Mouse (Mus musculus): ENCODE measurements around the gene Pde9a. TPM values are rescaled to one million over a fixed set of nuclear protein-coding genes. Genes with fewer than 3 reads are reported as not detected.
A peak's percentile ranks its signal among the peaks of the same experiment; 100 is the strongest.
"Not testable (repeated sequence)": the region's sequence is repeated elsewhere in the genome, so short reads cannot be mapped to it uniquely, and the experiment has no call there.

Pde9a gene
- polyA plus RNA-seq, 1 experiment from 2014 or later, result 44.1 TPM

GRCm38 (mm10) chr17:31349388-31349787 lies 36.6 kb upstream of the Pde9a start:
- 65% methylated on average over 12 of the region's 12 CpGs for WGBS
- Histone ChIP-seq H3K27me3 (replicated peaks; ENCODE audit: insufficient read depth, low read length) (no peaks in the 10 kb centered on the region), H3K27ac (ENCODE audit: low read length) (no peak overlapping the region), H3K9ac (replicated peaks; ENCODE audit: low read depth) (no peak overlapping the region), H3K4me1 (ENCODE audit: insufficient read depth, low read depth, low read length) (no peaks in the 10 kb centered on the region), H3K9me3 (ENCODE audit: low read length) (no peaks in the 10 kb centered on the region), H3K36me3 (ENCODE audit: insufficient read depth, low read length) (no peaks in the 10 kb centered on the region), H3K4me3 (ENCODE audit: low read depth, low read length) (no peak overlapping the region), H3K4me2 (replicated peaks; ENCODE audit: low read depth, low read length) (no peak overlapping the region)
- DNase-seq (ENCODE audit: low spot score), result no peak
- ATAC-seq, result no peak
- no peak for TF ChIP-seq CTCF (IDR thresholded peaks at IDR 0.05)
- no peak for TF ChIP-seq EP300 (IDR thresholded peaks at IDR 0.05)

- no peak overlapping the region for H3K9ac ChIP-seq (replicated peaks; ENCODE audit: low read depth)
- DNase-seq (ENCODE audit: low spot score) (no peak), ATAC-seq (peak; percentile 12; the same call in 1 of the 2 replicates)
- no peaks in the 10 kb centered on the region for H3K36me3 ChIP-seq (ENCODE audit: insufficient read depth, low read length)
- H3K27ac ChIP-seq (ENCODE audit: low read length), result no peak overlapping the region
- H3K27me3 ChIP-seq (replicated peaks; ENCODE audit: insufficient read depth, low read length), result no peaks in the 10 kb centered on the region
- H3K4me3 ChIP-seq (ENCODE audit: low read depth, low read length), result no peak overlapping the region
- no peaks in the 10 kb centered on the region for H3K4me1 ChIP-seq (ENCODE audit: insufficient read depth, low read depth, low read length)
- TF ChIP-seq EP300 (IDR thresholded peaks at IDR 0.05) (no peak), CTCF (IDR thresholded peaks at IDR 0.05) (no peak)
- H3K4me2 ChIP-seq (replicated peaks; ENCODE audit: low read depth, low read length), result no peak overlapping the region
- H3K9me3 ChIP-seq (ENCODE audit: low read length), result no peaks in the 10 kb centered on the region
- WGBS, result 62% methylated on average over 8 of the region's 8 CpGs
Measured at GRCm38 (mm10) chr17:31351984-31352383, 34.0 kb upstream of the Pde9a start.

- Histone ChIP-seq H3K9me3 (ENCODE audit: low read length) (no peaks in the 10 kb centered on the region), H3K27me3 (replicated peaks; ENCODE audit: insufficient read depth, low read length) (no peaks in the 10 kb centered on the region), H3K4me2 (replicated peaks; ENCODE audit: low read depth, low read length) (no peak overlapping the region), H3K27ac (ENCODE audit: low read length) (no peak overlapping the region), H3K36me3 (ENCODE audit: insufficient read depth, low read length) (no peaks in the 10 kb centered on the region), H3K4me1 (ENCODE audit: insufficient read depth, low read depth, low read length) (no peaks in the 10 kb centered on the region), H3K9ac (replicated peaks; ENCODE audit: low read depth) (no peak overlapping the region), H3K4me3 (ENCODE audit: low read depth, low read length) (no peak overlapping the region)
- TF ChIP-seq CTCF (IDR thresholded peaks at IDR 0.05) (no peak), EP300 (IDR thresholded peaks at IDR 0.05) (no peak)
- 77% methylated on average over 2 of the region's 2 CpGs for WGBS
- DNase-seq (ENCODE audit: low spot score), result no peak
- no peak for ATAC-seq
Measured at GRCm38 (mm10) chr17:31353255-31353654, 32.8 kb upstream of the Pde9a start.

GRCm38 (mm10) chr17:31354684-31355083 lies 31.3 kb upstream of the Pde9a start:
- H3K9ac ChIP-seq (replicated peaks; ENCODE audit: low read depth); H3K4me2 ChIP-seq (replicated peaks; ENCODE audit: low read depth, low read length); H3K27me3 ChIP-seq (replicated peaks; ENCODE audit: insufficient read depth, low read length); H3K9me3 ChIP-seq (ENCODE audit: low read length); DNase-seq (ENCODE audit: low spot score); H3K36me3 ChIP-seq (ENCODE audit: insufficient read depth, low read length); H3K4me1 ChIP-seq (ENCODE audit: insufficient read depth, low read depth, low read length); H3K4me3 ChIP-seq (ENCODE audit: low read depth, low read length); ATAC-seq; H3K27ac ChIP-seq (ENCODE audit: low read length): not testable (repeated sequence)
- 62% methylated on average over 3 of the region's 3 CpGs for WGBS

GRCm38 (mm10) chr17:31355792-31356502 lies 30.1 kb upstream of the Pde9a start:
- Histone ChIP-seq H3K4me3 (ENCODE audit: low read depth, low read length) (no peak overlapping the region), H3K9ac (replicated peaks; ENCODE audit: low read depth) (no peak overlapping the region), H3K4me2 (replicated peaks; ENCODE audit: low read depth, low read length) (no peak overlapping the region), H3K4me1 (ENCODE audit: insufficient read depth, low read depth, low read length) (no peaks in the 10 kb centered on the region), H3K27me3 (replicated peaks; ENCODE audit: insufficient read depth, low read length) (no peaks in the 10 kb centered on the region), H3K27ac (ENCODE audit: low read length) (no peak overlapping the region), H3K36me3 (ENCODE audit: insufficient read depth, low read length) (no peaks in the 10 kb centered on the region), H3K9me3 (ENCODE audit: low read length) (no peaks in the 10 kb centered on the region)
- TF ChIP-seq CTCF (IDR thresholded peaks at IDR 0.05), result no peak
- TF ChIP-seq EP300 (IDR thresholded peaks at IDR 0.05), result no peak
- ATAC-seq, result no peak
- no peak for DNase-seq (ENCODE audit: low spot score)
- 47% methylated on average over 8 of the region's 8 CpGs for WGBS

- Histone ChIP-seq H3K27ac (ENCODE audit: low read length) (no peak overlapping the region), H3K9ac (replicated peaks; ENCODE audit: low read depth) (no peak overlapping the region), H3K9me3 (ENCODE audit: low read length) (no peaks in the 10 kb centered on the region), H3K4me1 (ENCODE audit: insufficient read depth, low read depth, low read length) (no peaks in the 10 kb centered on the region), H3K4me2 (replicated peaks; ENCODE audit: low read depth, low read length) (no peak overlapping the region), H3K27me3 (replicated peaks; ENCODE audit: insufficient read depth, low read length) (no peaks in the 10 kb centered on the region), H3K36me3 (ENCODE audit: insufficient read depth, low read length) (no peaks in the 10 kb centered on the region), H3K4me3 (ENCODE audit: low read depth, low read length) (no peak overlapping the region)
- DNase-seq (ENCODE audit: low spot score) (no peak), ATAC-seq (no peak)
- WGBS, result 73% methylated on average over 13 of the region's 13 CpGs
- TF ChIP-seq EP300 (IDR thresholded peaks at IDR 0.05) (no peak), CTCF (IDR thresholded peaks at IDR 0.05) (no peak)
Measured at GRCm38 (mm10) chr17:31360582-31360981, 25.4 kb upstream of the Pde9a start.

Data from lung, postnatal 0 days (tissue).